Mouse (Mus musculus) macrophage (primary cell): ENCODE measurements at regions not wholly inside any gene's neighbourhood (a gene's known extent, or its start where the extent isn't known, plus 50 kb on each side); places are given as distances from the start of the nearest gene placed in this dataset.

Experiments
- H3K27ac ChIP-seq: fragments of 350-480 bp; formaldehyde crosslinking; 2 replicates; pipeline ENCODE4 v1.9.0; 2021
- H3K36me3 ChIP-seq: fragments of 350-480 bp; formaldehyde crosslinking; 2 replicates; pipeline ENCODE4 v1.9.0; 2021; ENCODE audit errors: inconsistent target
- H3K4me3 ChIP-seq: fragments of 350-480 bp; formaldehyde crosslinking; 2 replicates; pipeline ENCODE4 v1.9.0; 2021; ENCODE audit errors: inconsistent target
- H3K79me2 ChIP-seq: fragments of 350-480 bp; formaldehyde crosslinking; 2 replicates; pipeline ENCODE4 v1.9.0; 2021; ENCODE audit errors: inconsistent target
- WGBS: methylation state at CpG from one replicate; pipeline ENCODE4 v1.1.7; 2026; ENCODE audit warnings: inconsistent platforms; ENCODE audit not compliant: missing documents; 5-methylcytosine and 5-hydroxymethylcytosine counted together

DNA sequence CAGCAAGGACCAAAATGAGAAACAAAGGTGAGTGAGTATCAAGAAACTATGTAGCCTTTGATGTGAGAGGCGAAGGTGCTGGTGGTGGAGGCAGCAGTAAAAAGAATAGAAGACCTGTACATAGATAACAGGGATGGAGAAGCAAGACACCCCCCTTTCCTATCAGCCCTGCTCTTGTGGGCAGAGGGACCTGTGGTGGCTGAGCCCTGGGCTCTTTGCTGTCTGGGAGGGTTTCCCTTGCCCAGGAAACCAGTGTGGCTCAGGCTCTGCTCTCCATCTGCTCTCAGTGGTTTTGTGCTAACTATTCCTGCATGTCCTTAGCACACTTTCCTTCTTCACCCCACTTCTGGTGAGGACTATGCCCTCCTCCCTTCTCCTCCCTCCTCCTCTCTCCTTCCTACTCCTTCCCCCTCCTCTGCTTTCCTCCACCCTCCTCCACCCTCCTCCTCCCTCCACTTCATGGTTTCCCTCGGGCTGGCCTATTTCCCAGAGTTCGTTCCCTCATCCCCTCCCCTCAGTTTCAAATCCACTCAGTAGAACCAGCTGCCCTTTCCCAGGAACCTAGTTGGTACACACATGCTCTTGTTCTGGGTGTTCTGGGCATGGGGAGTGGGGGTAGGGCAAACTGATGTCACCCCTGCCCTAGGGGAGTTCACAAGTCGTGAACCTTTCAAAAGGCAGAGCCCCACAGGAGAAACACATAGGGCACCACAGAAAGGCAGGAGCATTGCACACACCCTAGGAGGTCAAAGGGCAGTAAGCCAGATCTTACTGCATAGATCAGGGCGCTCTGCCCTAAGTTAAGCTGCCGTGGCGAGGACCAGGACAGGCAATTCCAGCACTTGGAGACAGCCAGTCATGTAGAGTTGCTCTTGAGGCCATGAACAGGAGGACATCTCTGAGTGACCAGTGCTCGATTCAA is 93.1 kb downstream of the Cpn2 start:
- 73% methylated on average over 7 of the region's 8 CpGs for WGBS
- Histone ChIP-seq H3K36me3 (no peaks in the 10 kb centered on the region), H3K79me2 (no peaks in the 10 kb centered on the region), H3K4me3 (no peak overlapping the region), H3K27ac (no peak overlapping the region)

DNA sequence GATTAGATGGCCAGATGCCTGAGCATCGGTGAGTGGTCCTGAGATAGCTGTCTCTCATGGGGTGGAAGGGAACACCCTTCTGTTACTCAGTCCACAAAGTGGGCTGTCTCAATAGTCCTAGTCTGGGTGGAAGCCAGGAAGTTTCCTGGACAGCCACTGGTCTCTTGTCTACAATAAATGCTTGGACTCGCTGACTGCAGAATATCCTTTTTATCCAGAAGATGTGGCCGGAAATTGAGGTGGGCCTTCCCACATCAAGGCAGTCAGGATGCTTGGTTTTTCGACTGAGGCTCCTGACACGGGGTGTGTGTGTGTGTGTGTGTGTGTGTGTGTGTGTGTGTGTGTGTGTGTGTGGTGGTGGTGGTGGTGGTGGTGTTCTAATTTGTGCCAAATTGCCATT is 91.0 kb downstream of the Cpn2 start:
- WGBS, result 77% methylated on average over 5 of the region's 5 CpGs
- Histone ChIP-seq H3K36me3 (no peaks in the 10 kb centered on the region), H3K4me3 (no peak overlapping the region), H3K27ac (no peak overlapping the region), H3K79me2 (no peaks in the 10 kb centered on the region)

DNA sequence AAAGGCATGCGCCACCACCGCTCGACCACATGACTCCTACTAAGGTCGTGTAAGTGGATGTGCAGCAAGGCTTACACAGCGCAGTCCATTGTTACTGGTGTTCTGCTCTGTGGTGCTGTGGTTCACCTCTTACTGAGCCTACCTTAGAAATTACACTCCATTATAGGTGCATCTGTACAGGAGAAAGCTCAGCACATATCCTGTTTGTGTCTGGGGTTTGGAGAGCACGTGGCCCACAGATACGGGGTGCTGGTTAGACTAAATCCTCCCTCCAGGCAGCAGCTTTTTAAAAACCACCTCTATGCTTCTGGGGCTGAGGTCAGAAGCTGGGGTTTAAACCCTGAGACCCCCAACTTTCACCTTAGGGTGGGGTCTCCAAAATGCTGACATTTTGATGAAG is 89.5 kb downstream of the Cpn2 start:
- no peak overlapping the region for H3K4me3 ChIP-seq
- no peaks in the 10 kb centered on the region for H3K36me3 ChIP-seq
- WGBS, result 92% methylated on average over 7 of the region's 7 CpGs
- H3K27ac ChIP-seq, result no peak overlapping the region
- no peaks in the 10 kb centered on the region for H3K79me2 ChIP-seq

DNA sequence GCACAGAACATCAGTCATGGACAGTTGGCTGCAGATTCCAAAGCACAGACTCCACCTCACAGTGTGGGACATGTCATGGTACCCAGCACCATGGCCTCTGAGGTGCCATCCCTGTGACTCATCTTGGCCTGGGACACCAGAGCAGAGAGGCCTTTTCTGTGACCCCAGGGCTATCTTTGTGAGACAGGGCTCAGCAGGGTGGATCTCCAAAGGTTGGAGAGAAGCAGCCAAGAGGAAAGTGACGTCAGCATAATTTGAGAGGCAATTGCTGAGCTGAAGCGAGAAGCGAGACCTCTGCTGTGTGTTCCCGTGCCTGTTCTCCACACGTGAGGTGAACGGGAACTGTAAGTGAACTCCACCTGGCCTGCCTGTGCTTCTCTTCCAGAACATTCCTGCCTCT is 88.7 kb downstream of the Cpn2 start:
- no peak overlapping the region for H3K4me3 ChIP-seq
- H3K36me3 ChIP-seq, result no peaks in the 10 kb centered on the region
- H3K27ac ChIP-seq, result no peak overlapping the region
- H3K79me2 ChIP-seq, result no peaks in the 10 kb centered on the region
- WGBS, result 54% methylated on average over 6 of the region's 6 CpGs

DNA sequence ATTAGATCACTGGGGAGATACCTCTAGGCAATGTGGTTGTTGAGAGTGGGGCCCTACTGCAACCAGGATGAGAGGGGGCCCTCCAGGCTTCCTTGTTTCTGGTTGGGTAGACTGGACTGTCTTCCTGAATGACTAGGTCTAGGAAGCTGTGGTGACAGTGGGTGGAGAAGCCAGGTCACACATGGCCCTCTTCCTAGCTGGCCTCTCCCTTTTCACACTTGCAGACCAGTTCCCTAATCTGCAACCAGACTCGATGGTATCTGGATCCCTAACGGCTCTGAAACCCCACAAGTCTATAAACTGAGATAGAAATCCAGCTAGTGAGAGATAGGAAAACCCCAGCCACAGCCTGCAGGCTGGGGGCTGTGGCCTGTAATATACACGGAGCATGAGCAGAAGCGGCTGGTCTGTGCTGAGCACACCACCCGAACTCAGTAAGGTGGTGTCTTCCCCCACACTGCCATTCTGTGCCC is 87.8 kb downstream of the Cpn2 start:
- Histone ChIP-seq H3K4me3 (no peak overlapping the region), H3K79me2 (no peaks in the 10 kb centered on the region), H3K36me3 (no peaks in the 10 kb centered on the region), H3K27ac (no peak overlapping the region)
- WGBS, result 13% methylated on average over 5 of the region's 5 CpGs

DNA sequence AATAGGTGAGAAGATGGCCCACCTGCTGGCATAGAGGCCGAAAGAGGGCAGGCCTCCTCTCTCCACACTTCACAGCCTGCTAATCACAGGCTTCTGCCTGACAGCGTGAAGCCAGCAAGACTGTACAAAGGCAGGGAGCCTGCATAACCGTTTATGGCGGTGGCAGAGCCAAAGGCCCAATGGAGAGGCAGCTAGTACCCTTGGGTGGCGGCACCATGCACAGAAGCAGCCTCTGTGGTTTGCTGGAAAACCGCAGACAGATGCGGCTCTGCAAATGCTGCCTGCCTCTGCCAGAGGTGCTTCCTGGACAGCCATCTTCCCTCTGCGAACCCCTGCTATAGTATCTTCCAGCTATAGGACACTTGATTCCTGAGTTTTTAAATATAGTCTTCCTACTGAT is 86.2 kb downstream of the Cpn2 start:
- 37% methylated on average over 8 of the region's 8 CpGs for WGBS
- no peak overlapping the region for H3K4me3 ChIP-seq
- H3K36me3 ChIP-seq, result no peaks in the 10 kb centered on the region
- H3K79me2 ChIP-seq, result no peaks in the 10 kb centered on the region
- no peak overlapping the region for H3K27ac ChIP-seq

DNA sequence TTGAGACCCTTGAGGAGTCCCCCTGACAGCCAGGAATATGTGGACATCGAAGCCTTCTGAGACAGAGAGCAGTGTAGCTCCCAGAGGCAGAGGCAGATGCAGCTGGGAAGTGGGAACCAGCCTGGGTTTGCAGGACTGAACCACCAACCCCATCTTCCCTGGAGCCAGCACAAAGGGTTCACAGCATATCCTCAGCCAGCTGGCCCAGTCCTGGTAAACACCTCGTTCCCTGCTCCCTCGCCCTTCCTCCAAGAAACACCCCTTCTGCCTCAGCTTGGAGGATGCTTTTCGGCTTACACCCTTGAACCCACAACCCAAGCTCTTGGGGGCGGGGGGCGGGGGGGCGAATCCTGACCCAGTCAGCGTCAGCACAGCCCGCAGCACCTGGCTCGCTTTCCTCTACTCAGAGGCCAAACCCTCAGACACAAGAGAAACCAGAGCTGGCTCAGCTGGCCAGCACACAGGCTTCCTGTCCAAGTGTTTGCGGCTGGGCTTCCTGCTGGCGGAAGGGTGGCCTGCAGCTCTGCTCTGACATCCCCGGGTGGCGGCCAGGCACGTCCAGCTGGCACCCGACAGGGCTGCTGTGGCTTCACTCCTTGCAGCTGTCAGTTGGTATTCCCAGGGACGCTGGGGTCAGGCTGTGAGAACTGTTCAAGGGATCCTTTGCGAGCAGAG is 82.6 kb downstream of the Cpn2 start:
- WGBS, result 8% methylated on average over 18 of the region's 18 CpGs
- Histone ChIP-seq H3K4me3 (no peak overlapping the region), H3K79me2 (no peaks in the 10 kb centered on the region), H3K36me3 (no peaks in the 10 kb centered on the region), H3K27ac (peak overlapping the region; percentile 74)

DNA sequence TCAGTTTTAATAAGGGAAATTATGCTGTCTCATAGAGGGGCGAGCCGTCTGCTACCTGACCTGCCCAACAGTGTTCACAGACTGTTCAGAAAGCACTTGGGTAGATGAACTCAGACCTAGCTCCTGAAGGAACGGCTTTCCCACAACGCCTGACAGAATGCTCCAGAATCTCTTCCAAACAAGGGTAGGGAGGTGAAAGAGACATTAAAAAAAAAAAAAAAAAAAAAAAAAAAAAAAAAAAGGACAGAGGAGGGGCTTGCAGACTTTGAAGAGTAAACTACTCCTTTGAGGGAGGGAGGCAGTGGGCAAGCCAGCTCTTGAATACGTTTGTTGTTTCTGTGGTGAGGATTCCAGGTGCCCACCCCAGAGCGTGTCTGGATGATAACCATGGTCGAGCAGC is 81.6 kb downstream of the Cpn2 start:
- Histone ChIP-seq H3K79me2 (no peaks in the 10 kb centered on the region), H3K36me3 (no peaks in the 10 kb centered on the region), H3K27ac (peak overlapping the region; percentile 74), H3K4me3 (no peak overlapping the region)
- WGBS, result 62% methylated on average over 5 of the region's 7 CpGs

DNA sequence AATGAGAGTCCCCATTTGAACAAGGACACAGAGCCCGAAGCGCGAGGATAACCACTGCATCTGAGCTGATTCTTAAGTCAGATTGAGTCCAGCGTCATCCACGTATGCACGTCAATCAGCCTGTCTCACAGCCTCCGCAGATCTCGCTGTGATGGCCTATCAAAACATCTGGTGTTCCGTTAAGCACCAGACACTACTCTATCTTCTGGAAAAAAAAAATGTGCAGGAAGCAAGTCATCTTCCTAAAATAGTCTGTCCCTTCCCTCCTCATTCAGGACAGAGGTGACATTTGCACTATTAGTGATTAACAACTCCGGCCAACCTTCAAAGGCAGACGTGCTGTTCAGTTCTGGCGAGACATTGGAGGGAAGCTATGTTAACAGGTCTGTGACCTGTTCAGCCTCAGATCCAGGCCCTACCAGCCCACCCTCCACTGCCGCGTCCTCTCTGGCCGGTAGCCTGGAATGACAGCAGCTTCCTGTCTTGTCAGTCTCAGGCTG is 81.0 kb downstream of the Cpn2 start:
- 57% methylated on average over 15 of the region's 15 CpGs for whole genome bisulfite sequencing
- H3K4me3 ChIP-seq, result no peak overlapping the region
- no peaks in the 10 kb centered on the region for H3K36me3 ChIP-seq
- peak overlapping the region; percentile 74 for H3K27ac ChIP-seq
- H3K79me2 ChIP-seq, result no peaks in the 10 kb centered on the region

DNA sequence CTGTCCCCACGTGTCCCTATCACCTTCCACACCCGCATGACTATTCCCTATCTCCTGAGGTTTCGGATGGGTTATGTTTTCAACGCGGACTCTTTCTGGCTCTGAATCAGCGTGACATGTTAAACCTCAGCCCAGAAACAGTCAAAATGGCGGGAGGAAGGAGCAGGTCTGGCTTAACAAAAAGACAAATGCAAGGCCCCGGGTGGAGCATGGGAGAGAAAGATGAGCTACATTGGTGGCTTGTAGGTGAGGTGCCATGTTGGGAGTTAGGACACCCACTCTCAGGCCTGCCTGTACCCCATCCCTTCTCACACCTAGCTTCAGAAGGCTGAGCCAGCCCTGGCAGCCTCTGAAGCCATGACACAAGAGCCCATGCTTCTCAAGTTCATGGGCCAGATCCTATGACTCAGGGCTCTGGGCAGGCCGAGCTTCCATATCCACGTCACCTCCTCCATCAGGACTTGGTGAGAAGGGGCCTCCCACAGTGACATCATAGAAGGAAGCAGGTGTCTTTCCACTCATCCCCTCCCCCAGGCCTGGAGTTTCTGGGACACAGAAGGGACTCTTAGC is 80.5 kb downstream of the Cpn2 start:
- peak overlapping the region; percentile 74 for H3K27ac ChIP-seq
- 80% methylated on average over 10 of the region's 10 CpGs for WGBS
- no peak overlapping the region; the same call in 1 of the 2 replicates for H3K4me3 ChIP-seq

DNA sequence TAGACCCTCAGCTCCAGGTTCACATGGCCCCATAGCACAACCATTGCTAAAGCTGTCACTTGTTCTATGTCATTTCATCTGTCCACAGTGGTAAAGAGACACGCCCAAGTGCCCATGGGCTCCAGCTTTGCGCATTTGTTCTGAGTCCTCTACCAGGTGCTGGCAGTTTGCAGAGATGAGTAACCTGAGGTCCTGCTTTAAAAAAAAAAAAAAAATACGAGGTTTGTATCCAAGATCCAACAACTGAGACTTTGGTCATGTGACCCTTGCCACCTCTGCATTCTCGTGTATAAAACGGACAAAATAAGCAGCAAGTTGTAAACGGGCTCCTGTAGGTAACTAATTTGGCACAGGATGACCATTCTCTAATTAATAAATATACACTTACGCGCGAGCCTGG is 79.9 kb downstream of the Cpn2 start:
- 29% methylated on average over 9 of the region's 9 CpGs for WGBS
- Histone ChIP-seq H3K79me2 (no peaks in the 10 kb centered on the region), H3K36me3 (no peaks in the 10 kb centered on the region), H3K4me3 (peak overlapping the region; percentile 26), H3K27ac (peak overlapping the region; percentile 74)

More for the DNA sequence above, 80.5 kb downstream of the Cpn2 start:
- H3K79me2 ChIP-seq, result no peaks in the 10 kb centered on the region
- H3K36me3 ChIP-seq, result no peaks in the 10 kb centered on the region

DNA sequence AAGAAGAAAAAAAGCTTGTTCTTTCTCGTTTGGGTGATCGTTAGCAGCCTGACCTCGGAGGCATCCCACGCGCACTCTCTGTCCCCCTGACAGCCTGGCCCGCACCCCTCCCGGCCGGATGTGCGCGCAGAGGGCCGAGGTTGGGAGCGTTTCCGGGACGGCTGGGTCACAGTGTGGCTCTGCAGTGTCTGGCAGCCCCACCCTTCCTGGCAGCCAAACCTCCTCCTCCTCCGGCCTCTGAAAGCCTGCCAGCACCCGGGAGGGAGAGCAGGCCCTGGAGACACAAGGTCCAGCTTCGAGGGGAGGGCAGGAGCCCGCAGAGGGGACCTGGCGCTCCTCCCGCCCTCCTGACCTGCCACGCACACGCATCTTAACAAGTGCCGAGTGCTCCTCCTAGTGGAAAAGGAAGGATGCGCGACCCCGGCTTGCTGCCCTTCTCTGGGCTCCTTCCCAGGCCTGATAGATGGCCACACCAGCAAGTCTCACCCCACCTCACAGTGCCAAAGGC is 79.3 kb downstream of the Cpn2 start:
- Histone ChIP-seq H3K79me2 (no peaks in the 10 kb centered on the region), H3K27ac (peak overlapping the region; percentile 74), H3K4me3 (peak overlapping the region; percentile 26), H3K36me3 (no peaks in the 10 kb centered on the region)
- WGBS, result 2% methylated on average over 25 of the region's 26 CpGs

DNA sequence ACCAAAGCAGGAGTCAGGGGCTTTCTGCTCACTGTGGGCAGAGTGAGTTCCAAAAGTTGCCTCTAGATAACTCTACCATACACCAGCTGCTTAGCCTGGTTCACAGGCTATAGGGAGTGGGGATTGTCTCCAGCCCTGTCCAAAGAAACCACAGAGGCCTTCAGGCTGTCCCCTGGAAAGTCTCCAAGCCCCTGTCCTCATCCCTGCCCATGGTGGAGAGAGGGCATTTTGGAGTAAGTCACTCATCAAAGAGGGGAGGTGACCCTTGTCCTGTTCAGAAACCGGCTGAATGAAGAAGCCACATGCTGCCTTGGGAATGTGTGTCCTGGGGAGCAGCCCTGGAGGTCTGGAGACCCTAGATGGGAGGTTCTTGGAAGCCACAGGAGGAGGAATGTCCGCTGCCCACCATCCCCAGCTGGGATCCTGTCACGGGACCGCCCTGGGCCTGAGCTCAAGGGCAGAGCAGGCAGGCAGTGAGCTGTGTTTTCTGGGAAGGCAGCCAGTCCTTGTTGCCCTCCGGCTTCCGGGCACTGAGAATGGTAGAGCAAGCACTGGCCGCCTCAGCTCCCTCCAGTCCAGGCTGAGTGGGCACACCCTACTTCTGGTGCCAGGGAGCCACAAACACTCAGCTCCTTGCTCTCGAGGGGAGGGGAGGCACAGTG is 78.4 kb downstream of the Cpn2 start:
- H3K4me3 ChIP-seq, result no peak overlapping the region
- H3K36me3 ChIP-seq, result no peaks in the 10 kb centered on the region
- H3K79me2 ChIP-seq, result no peaks in the 10 kb centered on the region
- WGBS, result 89% methylated on average over 8 of the region's 8 CpGs
- no peak overlapping the region for H3K27ac ChIP-seq

DNA sequence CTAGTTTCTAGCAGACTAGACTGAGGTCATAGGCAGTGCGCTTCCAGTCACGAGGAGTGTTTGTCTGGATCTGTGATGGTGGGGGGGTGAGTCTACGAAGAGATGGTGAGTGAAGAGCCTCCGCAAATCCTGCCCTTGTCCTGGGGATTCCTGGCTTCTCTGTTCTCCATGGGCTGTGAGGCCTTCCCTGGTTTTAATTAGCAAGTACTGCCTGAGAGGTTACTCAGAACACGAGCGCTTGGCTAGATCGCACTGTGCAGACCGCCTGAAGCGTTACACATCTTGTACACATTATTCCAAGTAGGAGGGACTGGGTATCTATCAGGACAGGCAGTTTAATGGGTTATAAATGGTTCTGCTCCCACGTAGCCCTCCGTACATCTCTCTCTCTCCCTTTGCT is 76.9 kb downstream of the Cpn2 start:
- no peaks in the 10 kb centered on the region for H3K79me2 ChIP-seq
- H3K27ac ChIP-seq, result no peak overlapping the region
- WGBS, result 95% methylated on average over 11 of the region's 11 CpGs
- no peaks in the 10 kb centered on the region for H3K36me3 ChIP-seq
- H3K4me3 ChIP-seq, result no peak overlapping the region
